Mouse (Mus musculus): ENCODE data around the gene Scd4.
A peak's percentile ranks its signal among the peaks of the same experiment; 100 is the strongest.

Scd4 gene

DNA sequence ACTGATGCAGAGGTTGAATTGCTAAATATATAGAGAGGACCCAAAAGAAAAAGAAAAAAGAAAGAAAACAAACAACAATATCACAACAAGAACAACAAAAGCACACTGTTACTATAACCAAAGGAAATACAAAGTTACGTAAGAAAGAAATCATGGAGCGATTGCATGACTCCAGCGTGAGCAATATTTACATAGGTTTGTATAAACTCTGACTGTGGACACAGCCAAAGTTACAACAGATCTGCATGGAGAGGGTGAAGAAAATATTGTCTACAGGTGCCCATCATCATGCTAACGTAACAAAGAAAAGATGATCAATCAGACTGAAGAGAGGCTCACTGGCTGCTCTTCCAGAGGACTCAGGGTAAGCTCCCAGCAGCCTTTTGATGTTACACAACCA lies 47.2 kb downstream of the Scd4 start:
- no peak for DNase-seq (ENCODE audit: low spot score)

DNA sequence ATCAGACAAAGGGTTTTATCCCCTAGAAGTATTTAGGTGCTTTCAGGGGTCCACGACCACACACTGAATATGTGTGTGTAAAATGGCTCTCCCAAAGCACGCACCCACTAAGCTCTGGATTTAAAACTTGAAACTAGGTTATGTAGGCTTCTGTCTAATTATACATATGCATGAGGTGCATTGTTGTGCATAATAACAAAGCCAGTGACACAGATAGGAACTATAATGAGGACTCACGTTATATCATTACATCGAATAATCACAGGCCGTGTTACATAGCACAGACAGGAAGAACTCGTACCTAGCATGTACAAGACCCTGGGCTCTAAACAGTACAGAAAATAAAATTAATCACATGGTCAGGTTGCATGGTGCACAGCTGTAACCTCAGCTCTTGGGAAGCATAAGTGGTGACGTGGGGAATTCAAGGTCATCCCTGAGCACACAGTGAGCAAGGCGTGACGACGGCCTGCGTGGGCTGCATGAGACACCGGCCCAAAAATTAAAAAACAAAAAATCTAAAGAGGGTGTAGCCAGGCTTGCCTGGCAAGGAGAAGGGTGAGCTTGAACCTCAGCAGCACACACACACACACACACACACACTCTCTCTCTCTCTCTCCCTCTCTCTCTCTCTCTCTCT lies 49.9 kb downstream of the Scd4 start:
- DNase-seq (ENCODE audit: low spot score): no peak

DNA sequence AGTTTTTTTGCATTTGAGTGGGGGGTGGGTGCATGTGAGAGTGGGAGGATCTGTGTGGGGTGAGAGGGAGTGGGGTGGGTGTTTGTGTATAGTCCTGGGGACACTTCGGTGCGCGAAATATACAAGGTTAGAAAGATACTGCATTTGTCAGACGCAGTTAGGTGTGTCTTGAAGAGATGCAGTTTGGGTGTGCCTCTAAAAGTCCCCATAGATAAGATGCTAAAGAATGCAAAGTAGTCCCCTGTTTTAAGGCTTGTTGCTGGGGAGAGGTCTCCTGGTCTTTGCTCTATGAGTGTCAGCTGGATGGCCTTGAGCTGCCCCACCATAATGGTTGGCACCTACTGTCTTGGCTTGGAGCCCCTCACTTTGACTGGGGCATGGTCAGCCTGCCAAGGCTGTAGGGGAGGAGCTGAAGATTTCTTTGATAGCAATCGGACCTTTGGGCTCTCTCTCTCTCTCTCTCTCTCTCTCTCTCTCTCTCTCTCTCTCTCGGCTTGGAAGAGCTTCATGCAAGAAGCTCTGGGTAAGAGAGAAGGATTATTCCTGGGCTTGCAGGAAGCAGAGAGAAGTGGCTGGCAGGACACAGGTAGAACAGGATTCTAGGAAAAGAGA lies 53.1 kb downstream of the Scd4 start:
- DNase-seq (ENCODE audit: low spot score): no peak

DNA sequence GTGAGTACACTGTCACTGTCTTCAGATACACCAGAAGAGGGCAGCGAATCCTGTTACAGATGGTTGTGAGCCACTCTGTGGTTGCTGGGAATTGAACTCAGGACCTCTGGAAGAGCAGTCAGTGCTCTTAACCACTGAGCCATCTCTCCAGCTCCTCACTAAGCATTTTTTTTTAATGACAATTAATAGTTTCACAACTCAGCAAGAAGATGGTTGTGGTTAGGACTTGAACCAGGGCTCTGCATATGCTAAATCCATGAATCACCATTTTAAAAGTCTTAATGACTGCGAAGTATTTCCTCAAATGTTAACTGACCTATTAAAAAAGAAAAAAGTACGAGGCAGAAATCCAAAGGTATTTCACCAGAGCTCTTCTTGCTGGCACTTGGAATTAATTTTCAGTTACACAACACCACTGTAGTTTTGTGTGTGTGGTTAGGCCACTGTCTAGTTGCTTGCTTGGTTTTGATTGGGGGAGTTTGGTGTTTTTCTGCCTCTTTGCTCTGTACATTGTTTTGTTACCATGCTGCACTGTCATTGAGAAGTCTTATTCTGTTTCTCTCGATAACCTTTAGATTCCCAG lies 54.3 kb downstream of the Scd4 start:
- no peak for DNase-seq (ENCODE audit: low spot score)

DNA sequence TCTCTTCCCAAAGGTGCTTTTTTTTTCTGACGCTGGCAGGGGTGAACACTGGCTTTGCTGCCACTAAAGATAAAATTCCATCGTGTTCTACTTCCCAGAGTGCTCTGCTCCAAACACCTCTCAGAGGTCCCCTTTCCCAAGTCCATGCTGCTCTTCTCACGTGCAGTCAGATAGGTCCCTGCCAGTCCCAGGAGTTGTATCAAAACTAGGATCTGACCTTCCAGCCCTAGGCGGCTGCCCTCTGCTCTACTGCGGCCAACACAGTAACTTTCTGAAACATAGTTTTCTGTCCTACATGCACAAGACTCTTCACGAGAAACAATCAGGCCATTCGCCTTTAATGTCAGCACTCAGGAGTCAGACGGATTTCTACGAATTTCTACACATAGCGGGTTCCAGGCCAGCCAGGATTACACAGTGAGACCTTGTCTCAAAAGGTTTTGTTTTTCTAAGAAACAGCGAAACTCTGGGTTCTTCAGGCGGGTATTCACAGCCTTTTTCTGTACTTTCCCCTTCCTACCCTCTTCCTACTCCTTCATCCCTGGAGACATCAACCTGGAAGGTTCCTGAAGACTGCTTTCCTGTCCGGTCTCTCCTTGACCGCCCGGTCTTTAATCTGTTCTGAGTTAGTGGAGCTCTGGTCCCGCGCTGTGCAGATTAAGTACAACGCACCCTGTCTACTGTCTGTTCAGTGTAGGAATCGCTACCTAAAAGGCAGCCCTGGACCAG lies 55.0 kb downstream of the Scd4 start:
- DNase-seq (ENCODE audit: low spot score): peak; percentile 5

DNA sequence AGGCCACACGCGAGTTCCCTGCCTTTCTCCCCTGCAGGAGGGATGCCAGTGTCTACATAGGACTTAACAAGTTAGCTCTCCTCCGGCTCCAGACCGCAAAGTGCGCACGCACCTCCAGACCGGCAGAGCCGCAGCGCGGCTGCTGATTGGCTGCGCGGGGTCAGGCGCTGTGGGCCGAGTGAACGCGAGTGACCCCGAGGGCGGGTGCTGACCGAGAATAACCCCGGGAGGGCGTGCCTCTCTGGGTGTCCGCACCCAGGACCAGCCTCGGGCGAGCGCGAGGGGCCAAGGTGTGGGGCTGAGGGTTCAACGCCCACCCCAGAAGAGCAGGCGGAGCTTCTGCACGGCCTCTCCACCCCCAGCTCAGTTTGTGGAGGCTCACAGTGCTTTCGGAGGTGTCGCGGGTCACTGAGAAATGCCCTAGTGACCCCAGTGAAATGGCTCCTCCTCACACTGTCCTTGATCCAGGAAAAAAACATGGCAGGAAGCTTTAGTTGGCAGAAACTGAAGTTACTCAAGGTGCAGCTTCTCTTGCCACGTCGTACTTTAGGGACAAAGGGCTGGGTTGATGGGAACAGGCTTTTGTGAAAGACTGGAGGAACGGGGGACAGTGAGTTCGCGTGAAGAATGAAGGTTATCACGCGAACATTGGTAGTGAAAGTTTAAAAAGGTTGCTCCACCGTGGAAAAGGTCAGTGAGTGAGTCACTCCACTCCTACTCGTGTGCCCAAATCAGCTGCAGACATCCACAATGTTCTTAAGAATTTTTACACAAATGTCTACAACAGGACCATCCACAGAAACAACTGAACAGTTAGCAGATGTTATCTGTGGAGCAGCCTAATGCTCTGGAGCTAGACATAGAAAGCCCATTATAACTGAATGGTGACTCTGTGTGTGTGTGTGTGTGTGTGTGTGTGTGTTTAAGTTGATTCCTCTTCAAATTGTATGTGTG lies 55.9 kb downstream of the Scd4 start:
- peak; percentile 96 for DNase-seq (ENCODE audit: low spot score)

DNA sequence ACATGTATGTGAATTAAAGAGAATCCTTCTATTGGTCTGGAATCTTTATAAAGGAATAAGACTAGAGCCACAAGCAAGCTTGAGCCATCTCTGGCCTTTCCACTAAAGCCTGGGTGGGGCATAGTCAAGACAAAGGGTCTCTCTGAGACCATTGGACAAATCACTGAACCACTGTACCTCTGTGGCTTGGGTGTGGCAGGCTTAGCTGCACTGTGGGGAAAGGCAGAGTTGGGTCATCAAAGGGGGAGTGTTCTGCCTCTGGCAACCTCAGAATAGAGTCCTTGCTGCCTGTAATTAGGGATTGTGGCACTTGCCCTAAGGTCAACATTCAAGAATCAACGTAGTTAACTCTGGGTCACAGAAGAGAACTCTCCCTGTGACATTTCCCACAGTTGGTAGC lies 56.6 kb downstream of the Scd4 start:
- peak; percentile 7 for DNase-seq (ENCODE audit: low spot score)

DNA sequence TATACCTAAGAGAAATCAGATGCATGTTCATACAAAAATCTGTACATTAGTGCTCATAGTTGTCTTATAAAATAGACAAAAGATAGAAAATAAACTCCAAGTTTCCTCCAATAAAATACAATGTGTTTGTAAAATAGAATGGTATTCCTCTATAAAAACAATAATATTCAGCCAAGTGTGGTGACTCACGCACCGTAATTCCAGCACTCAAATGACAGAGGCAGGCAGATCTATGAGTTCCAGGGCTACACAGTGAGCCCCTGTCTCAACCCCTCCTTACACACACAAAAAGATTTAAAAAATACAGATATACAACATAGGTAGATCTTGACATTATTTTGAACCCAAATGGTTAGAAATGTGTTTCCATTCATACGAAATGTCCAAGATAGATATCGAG lies 59.0 kb downstream of the Scd4 start:
- no peak for DNase-seq (ENCODE audit: low spot score)

DNA sequence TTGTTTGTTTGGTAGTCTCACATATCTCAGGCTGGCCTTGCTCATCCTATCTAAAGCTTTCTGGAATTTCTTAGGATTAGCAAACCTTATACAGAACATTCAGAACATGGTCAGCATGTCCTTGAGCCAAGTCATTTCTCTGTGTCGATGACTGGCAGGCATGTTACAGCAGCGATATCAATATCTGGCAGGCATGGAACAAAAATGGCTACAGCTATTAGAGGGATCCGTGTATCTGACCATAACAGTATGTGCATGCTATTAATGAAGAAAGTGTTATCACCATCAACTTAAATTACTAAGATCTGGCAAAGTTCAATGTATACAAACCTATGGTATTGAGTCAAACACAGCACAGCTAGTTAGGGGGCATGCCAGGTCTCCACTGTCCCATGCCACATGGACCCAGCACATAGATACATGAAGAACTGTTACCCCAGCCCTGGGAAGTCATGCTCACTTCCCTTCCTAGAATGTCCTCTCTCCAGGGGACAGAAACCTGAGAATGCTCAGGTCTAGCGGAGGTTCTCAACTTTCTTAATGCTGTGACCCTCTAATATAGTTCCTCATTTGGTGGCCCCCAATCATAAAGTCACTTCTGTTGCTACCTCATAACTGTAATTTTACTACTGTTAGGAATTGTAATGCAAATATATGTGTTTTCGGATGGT lies 59.6 kb downstream of the Scd4 start:
- no peak for DNase-seq (ENCODE audit: low spot score)

DNA sequence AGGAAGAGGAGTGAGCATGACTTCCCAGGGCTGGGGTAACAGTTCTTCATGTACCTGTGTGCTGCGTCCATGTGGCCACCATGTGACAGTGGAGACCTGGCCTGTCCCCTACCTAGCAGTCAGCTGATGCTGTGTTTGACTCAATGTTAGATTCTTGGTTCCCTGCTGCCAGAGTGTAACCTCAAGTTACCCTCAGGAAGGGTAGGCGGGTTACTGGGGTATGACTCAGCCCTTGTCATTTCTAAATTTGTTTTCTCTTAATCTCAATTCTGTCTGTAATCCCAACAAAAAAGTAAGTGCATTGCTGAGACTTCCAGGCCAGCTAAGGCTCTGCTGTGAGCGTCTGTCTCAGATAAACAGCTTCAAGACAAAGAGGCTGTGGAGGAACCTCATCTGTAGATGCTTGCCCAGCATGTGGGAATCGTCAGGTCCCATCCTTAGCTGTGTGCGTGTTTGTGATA lies 61.1 kb downstream of the Scd4 start:
- DNase-seq (ENCODE audit: low spot score): no peak

DNA sequence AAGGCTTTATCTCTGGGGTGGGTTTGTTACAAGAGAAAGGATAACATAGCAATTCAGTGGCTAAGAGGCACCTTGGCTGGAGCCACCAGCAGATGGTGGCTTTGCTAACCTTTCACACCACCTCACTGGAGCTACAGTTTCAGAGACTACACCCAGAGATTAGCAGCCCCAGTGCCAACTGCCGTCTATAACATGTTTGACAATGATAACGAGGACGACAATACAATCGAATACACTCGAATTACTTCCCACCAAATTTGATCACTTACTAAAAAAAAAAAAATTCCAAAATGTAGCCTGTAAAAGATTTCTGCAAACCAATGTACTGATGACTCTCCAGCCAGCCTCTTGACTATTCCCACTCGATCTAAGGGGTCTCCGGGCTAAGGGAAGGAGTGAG lies 62.1 kb downstream of the Scd4 start:
- DNase-seq (ENCODE audit: low spot score): no peak
